Mouse (Mus musculus): ENCODE data around the gene Nup160. TPM values are rescaled to one million over a fixed set of nuclear protein-coding genes. Genes with fewer than 3 reads are reported as not detected.

Gene Nup160
- polyA plus RNA-seq, 1 experiment from 2014 or later = 24.0 TPM

GRCm38 (mm10) chr2:90735326-90735725 lies 58.3 kb downstream of the Nup160 start:
- no peaks in the 10 kb centered on the region for H3K9me3 ChIP-seq (ENCODE audit: control insufficient read depth, low read length)
- no peak for ATAC-seq (ENCODE audit: insufficient number of reproducible peaks, insufficient read depth, low FRiP score, low read depth)
- WGBS = 95% methylated on average over 11 of the region's 11 CpGs
- no peaks in the 10 kb centered on the region for H3K27me3 ChIP-seq (ENCODE audit: control insufficient read depth, insufficient read depth, low read length)
- H3K9ac ChIP-seq (ENCODE audit: low read length) = no peak overlapping the region
- no peak overlapping the region for H3K4me2 ChIP-seq (ENCODE audit: low read length)
- no peaks in the 10 kb centered on the region for H3K4me1 ChIP-seq (ENCODE audit: control insufficient read depth in 2 of 2, insufficient read depth in 2 of 2, low read length in 2 of 2)
- H3K36me3 ChIP-seq (ENCODE audit: control insufficient read depth, insufficient read depth, low read length) = peaks cover 71% of the 10 kb centered on the region
- H3K4me3 ChIP-seq (ENCODE audit: control insufficient read depth in 1 of 2, insufficient read depth in 1 of 2, low read depth in 1 of 2, low read length in 2 of 2) = no peak overlapping the region
- H3K27ac ChIP-seq (replicated peaks in 1 of 2; ENCODE audit: control insufficient read depth in 1 of 2, insufficient read depth in 1 of 2, low read depth in 2 of 2, low read length in 2 of 2) = no peak overlapping the region

GRCm38 (mm10) chr2:90738801-90739200 lies 61.8 kb downstream of the Nup160 start:
- ATAC-seq (ENCODE audit: insufficient number of reproducible peaks, insufficient read depth, low FRiP score, low read depth) = no peak
- H3K4me3 ChIP-seq (ENCODE audit: control insufficient read depth in 1 of 2, insufficient read depth in 1 of 2, low read depth in 1 of 2, low read length in 2 of 2) = no peak overlapping the region
- peaks cover 36% of the 10 kb centered on the region for H3K36me3 ChIP-seq (ENCODE audit: control insufficient read depth, insufficient read depth, low read length)
- no peaks in the 10 kb centered on the region for H3K4me1 ChIP-seq (ENCODE audit: control insufficient read depth in 2 of 2, insufficient read depth in 2 of 2, low read length in 2 of 2)
- 85% methylated on average over 3 of the region's 3 CpGs for WGBS
- no peak overlapping the region for H3K9ac ChIP-seq (ENCODE audit: low read length)
- no peaks in the 10 kb centered on the region for H3K9me3 ChIP-seq (ENCODE audit: control insufficient read depth, low read length)
- H3K27ac ChIP-seq (replicated peaks in 1 of 2; ENCODE audit: control insufficient read depth in 1 of 2, insufficient read depth in 1 of 2, low read depth in 2 of 2, low read length in 2 of 2) = no peak overlapping the region
- no peaks in the 10 kb centered on the region for H3K27me3 ChIP-seq (ENCODE audit: control insufficient read depth, insufficient read depth, low read length)
- no peak overlapping the region for H3K4me2 ChIP-seq (ENCODE audit: low read length)

GRCm38 (mm10) chr2:90739327-90739726 lies 62.3 kb downstream of the Nup160 start:
- no peak overlapping the region for H3K9ac ChIP-seq (ENCODE audit: low read length)
- 81% methylated on average over 3 of the region's 3 CpGs for WGBS
- no peak overlapping the region for H3K4me2 ChIP-seq (ENCODE audit: low read length)
- H3K4me3 ChIP-seq (ENCODE audit: control insufficient read depth in 1 of 2, insufficient read depth in 1 of 2, low read depth in 1 of 2, low read length in 2 of 2) = no peak overlapping the region
- no peak overlapping the region for H3K27ac ChIP-seq (replicated peaks in 1 of 2; ENCODE audit: control insufficient read depth in 1 of 2, insufficient read depth in 1 of 2, low read depth in 2 of 2, low read length in 2 of 2)
- H3K36me3 ChIP-seq (ENCODE audit: control insufficient read depth, insufficient read depth, low read length) = peaks cover 32% of the 10 kb centered on the region
- H3K9me3 ChIP-seq (ENCODE audit: control insufficient read depth, low read length) = 0 out of 2 replicates have a peak, but pooled peaks cover 3% of the 10 kb centered on the region
- no peak for ATAC-seq (ENCODE audit: insufficient number of reproducible peaks, insufficient read depth, low FRiP score, low read depth)
- no peaks in the 10 kb centered on the region for H3K4me1 ChIP-seq (ENCODE audit: control insufficient read depth in 2 of 2, insufficient read depth in 2 of 2, low read length in 2 of 2)
- H3K27me3 ChIP-seq (ENCODE audit: control insufficient read depth, insufficient read depth, low read length) = no peaks in the 10 kb centered on the region

- no peak overlapping the region for H3K27ac ChIP-seq (replicated peaks in 1 of 2; ENCODE audit: control insufficient read depth in 1 of 2, insufficient read depth in 1 of 2, low read depth in 2 of 2, low read length in 2 of 2)
- no peak overlapping the region for H3K4me2 ChIP-seq (ENCODE audit: low read length)
- H3K4me1 ChIP-seq (ENCODE audit: control insufficient read depth in 2 of 2, insufficient read depth in 2 of 2, low read length in 2 of 2) = no peaks in the 10 kb centered on the region
- 0 out of 2 replicates have a peak, but pooled peaks cover 3% of the 10 kb centered on the region for H3K9me3 ChIP-seq (ENCODE audit: control insufficient read depth, low read length)
- WGBS = 84% methylated on average over 5 of the region's 5 CpGs
- ATAC-seq (ENCODE audit: insufficient number of reproducible peaks, insufficient read depth, low FRiP score, low read depth) = no peak
- no peak overlapping the region for H3K4me3 ChIP-seq (ENCODE audit: control insufficient read depth in 1 of 2, insufficient read depth in 1 of 2, low read depth in 1 of 2, low read length in 2 of 2)
- H3K9ac ChIP-seq (ENCODE audit: low read length) = no peak overlapping the region
- peaks cover 26% of the 10 kb centered on the region for H3K36me3 ChIP-seq (ENCODE audit: control insufficient read depth, insufficient read depth, low read length)
- no peaks in the 10 kb centered on the region for H3K27me3 ChIP-seq (ENCODE audit: control insufficient read depth, insufficient read depth, low read length)
Measured at GRCm38 (mm10) chr2:90739921-90740320, 62.9 kb downstream of the Nup160 start.

- peak overlapping the region; percentile 81 to 97 for H3K27ac ChIP-seq (replicated peaks in 1 of 2; ENCODE audit: control insufficient read depth in 1 of 2, insufficient read depth in 1 of 2, low read depth in 2 of 2, low read length in 2 of 2)
- H3K4me2 ChIP-seq (ENCODE audit: low read length) = peak overlapping the region; percentile 67
- H3K9me3 ChIP-seq (ENCODE audit: control insufficient read depth, low read length) = 0 out of 2 replicates have a peak, but pooled peaks cover 3% of the 10 kb centered on the region
- H3K4me1 ChIP-seq (ENCODE audit: control insufficient read depth in 2 of 2, insufficient read depth in 2 of 2, low read length in 2 of 2) = peaks cover 3 to 14% of the 10 kb centered on the region in 2 experiments; a peak in 3 of 4 replicates
- H3K36me3 ChIP-seq (ENCODE audit: control insufficient read depth, insufficient read depth, low read length) = peaks cover 20% of the 10 kb centered on the region
- no peak for ATAC-seq (ENCODE audit: insufficient number of reproducible peaks, insufficient read depth, low FRiP score, low read depth)
- H3K9ac ChIP-seq (ENCODE audit: low read length) = peak overlapping the region; percentile 42; the same call in 1 of the 2 replicates
- H3K27me3 ChIP-seq (ENCODE audit: control insufficient read depth, insufficient read depth, low read length) = no peaks in the 10 kb centered on the region
- WGBS = 65% methylated on average over 12 of the region's 12 CpGs
- peak overlapping the region; percentile 36 to 43 for H3K4me3 ChIP-seq (ENCODE audit: control insufficient read depth in 1 of 2, insufficient read depth in 1 of 2, low read depth in 1 of 2, low read length in 2 of 2)
Measured at GRCm38 (mm10) chr2:90744285-90745052, 67.5 kb downstream of the Nup160 start.

- H3K9ac ChIP-seq (ENCODE audit: low read length) = peak within 1 kb of the TSS; percentile 98
- peaks cover 3 to 19% of the 10 kb centered on the region in 2 experiments; a peak in 3 of 4 replicates for H3K4me1 ChIP-seq (ENCODE audit: control insufficient read depth in 2 of 2, insufficient read depth in 2 of 2, low read length in 2 of 2)
- 0 out of 2 replicates have a peak, but pooled peaks cover 3% of the 10 kb centered on the region for H3K9me3 ChIP-seq (ENCODE audit: control insufficient read depth, low read length)
- under 1% methylated on average over 44 of the region's 44 CpGs for WGBS
- ATAC-seq (ENCODE audit: insufficient number of reproducible peaks, insufficient read depth, low FRiP score, low read depth) = peak; percentile 97
- peaks cover 23% of the 10 kb centered on the region for H3K36me3 ChIP-seq (ENCODE audit: control insufficient read depth, insufficient read depth, low read length)
- peak within 1 kb of the TSS; percentile 93 to 97 for H3K27ac ChIP-seq (replicated peaks in 1 of 2; ENCODE audit: control insufficient read depth in 1 of 2, insufficient read depth in 1 of 2, low read depth in 2 of 2, low read length in 2 of 2)
- H3K4me3 ChIP-seq (ENCODE audit: control insufficient read depth in 1 of 2, insufficient read depth in 1 of 2, low read depth in 1 of 2, low read length in 2 of 2) = peak within 1 kb of the TSS; percentile 66 to 94
- peak within 1 kb of the TSS; percentile 78 for H3K4me2 ChIP-seq (ENCODE audit: low read length)
- H3K27me3 ChIP-seq (ENCODE audit: control insufficient read depth, insufficient read depth, low read length) = no peaks in the 10 kb centered on the region
Measured at GRCm38 (mm10) chr2:90745053-90745678, 68.2 kb downstream of the Nup160 start, which contains the start of gene Fnbp4. Gene Fnbp4 (plus strand): TSS chr2:90745370.

GRCm38 (mm10) chr2:90745740-90746537 lies 68.9 kb downstream of the Nup160 start:
- Histone ChIP-seq H3K4me3 (ENCODE audit: control insufficient read depth in 1 of 2, insufficient read depth in 1 of 2, low read depth in 1 of 2, low read length in 2 of 2) (peak overlapping the region; percentile 66 to 94), H3K4me1 (ENCODE audit: control insufficient read depth in 2 of 2, insufficient read depth in 2 of 2, low read length in 2 of 2) (peaks cover 3 to 19% of the 10 kb centered on the region in 2 experiments; a peak in 3 of 4 replicates), H3K36me3 (ENCODE audit: control insufficient read depth, insufficient read depth, low read length) (peaks cover 29% of the 10 kb centered on the region), H3K27ac (replicated peaks in 1 of 2; ENCODE audit: control insufficient read depth in 1 of 2, insufficient read depth in 1 of 2, low read depth in 2 of 2, low read length in 2 of 2) (peak overlapping the region; percentile 93 to 97), H3K9ac (ENCODE audit: low read length) (peak overlapping the region; percentile 98), H3K4me2 (ENCODE audit: low read length) (peak overlapping the region; percentile 78), H3K9me3 (ENCODE audit: control insufficient read depth, low read length) (0 out of 2 replicates have a peak, but pooled peaks cover 3% of the 10 kb centered on the region), H3K27me3 (ENCODE audit: control insufficient read depth, insufficient read depth, low read length) (no peaks in the 10 kb centered on the region)
- ATAC-seq (ENCODE audit: insufficient number of reproducible peaks, insufficient read depth, low FRiP score, low read depth) = peak; percentile 17; the same call in 1 of the 2 replicates
- WGBS = under 1% methylated on average over 54 of the region's 54 CpGs

Data from heart, embryonic 14.5 days (tissue).